Mouse (Mus musculus) MN1 (cell line): ENCODE data around the gene Ppp1r35.

Experiments used
- DNase-seq: peaks from one replicate; pipeline ENCODE4 v3.0.0-alpha.2; 2016; ENCODE audit warnings: low spot score

The Ppp1r35 gene

GRCm38 (mm10) chr5:137782776-137783522 is 4.3 kb downstream of the Ppp1r35 start:
- no peak for DNase-seq

- DNase-seq, result no peak
These were observed 5.4 kb downstream of the Ppp1r35 start for GRCm38 (mm10) chr5:137783901-137784540.

- no peak for DNase-seq
These were observed 5.9 kb downstream of the Ppp1r35 start for GRCm38 (mm10) chr5:137784546-137784945.

GRCm38 (mm10) chr5:137785164-137786031 is 6.7 kb downstream of the Ppp1r35 start:
- DNase-seq, result peak; percentile 48

GRCm38 (mm10) chr5:137786109-137786942 is 7.7 kb downstream of the Ppp1r35 start:
- peak; percentile 100 for DNase-seq

GRCm38 (mm10) chr5:137787151-137787928 is 8.7 kb downstream of the Ppp1r35 start, which contains the start of the genes Mepce and Zcwpw1:
Gene Mepce, minus strand, starts transcription at chr5:137787655.
Gene Zcwpw1, plus strand, starts transcription at chr5:137787798.
- DNase-seq, result peak; percentile 93

- DNase-seq, result no peak
These were observed 9.5 kb downstream of the Ppp1r35 start for GRCm38 (mm10) chr5:137788171-137788570.

- DNase-seq, result no peak
These were observed 10.4 kb downstream of the Ppp1r35 start for GRCm38 (mm10) chr5:137788946-137789531.

- no peak for DNase-seq
These were observed 12.9 kb downstream of the Ppp1r35 start for GRCm38 (mm10) chr5:137791553-137791952.

- no peak for DNase-seq
These were observed 18.0 kb downstream of the Ppp1r35 start for GRCm38 (mm10) chr5:137796606-137797005.

- no peak for DNase-seq
These were observed 22.3 kb downstream of the Ppp1r35 start for GRCm38 (mm10) chr5:137800917-137801316.

GRCm38 (mm10) chr5:137806158-137806557 is 27.5 kb downstream of the Ppp1r35 start:
- DNase-seq, result no peak

GRCm38 (mm10) chr5:137808316-137808715 is 29.7 kb downstream of the Ppp1r35 start:
- no peak for DNase-seq

GRCm38 (mm10) chr5:137817466-137818222 is 39.0 kb downstream of the Ppp1r35 start:
- no peak for DNase-seq

GRCm38 (mm10) chr5:137822126-137822525 is 43.5 kb downstream of the Ppp1r35 start:
- no peak for DNase-seq

GRCm38 (mm10) chr5:137822602-137823001 is 44.0 kb downstream of the Ppp1r35 start:
- DNase-seq, result no peak

GRCm38 (mm10) chr5:137823455-137824045 is 44.9 kb downstream of the Ppp1r35 start:
- DNase-seq, result no peak

- DNase-seq, result no peak
These were observed 46.4 kb downstream of the Ppp1r35 start for GRCm38 (mm10) chr5:137825030-137825429.

GRCm38 (mm10) chr5:137825971-137826370 is 47.3 kb downstream of the Ppp1r35 start:
- no peak for DNase-seq
